Mouse (Mus musculus) spleen, postnatal 4 days (tissue): ENCODE data around the gene Pld1.

ENCODE experiments used
- DNase-seq, 2 experiments: peaks; one replicate each; pipeline ENCODE4 v3.0.0; 2022; ENCODE audit warnings: low spot score in 2 of 2

Pld1 gene

DNA sequence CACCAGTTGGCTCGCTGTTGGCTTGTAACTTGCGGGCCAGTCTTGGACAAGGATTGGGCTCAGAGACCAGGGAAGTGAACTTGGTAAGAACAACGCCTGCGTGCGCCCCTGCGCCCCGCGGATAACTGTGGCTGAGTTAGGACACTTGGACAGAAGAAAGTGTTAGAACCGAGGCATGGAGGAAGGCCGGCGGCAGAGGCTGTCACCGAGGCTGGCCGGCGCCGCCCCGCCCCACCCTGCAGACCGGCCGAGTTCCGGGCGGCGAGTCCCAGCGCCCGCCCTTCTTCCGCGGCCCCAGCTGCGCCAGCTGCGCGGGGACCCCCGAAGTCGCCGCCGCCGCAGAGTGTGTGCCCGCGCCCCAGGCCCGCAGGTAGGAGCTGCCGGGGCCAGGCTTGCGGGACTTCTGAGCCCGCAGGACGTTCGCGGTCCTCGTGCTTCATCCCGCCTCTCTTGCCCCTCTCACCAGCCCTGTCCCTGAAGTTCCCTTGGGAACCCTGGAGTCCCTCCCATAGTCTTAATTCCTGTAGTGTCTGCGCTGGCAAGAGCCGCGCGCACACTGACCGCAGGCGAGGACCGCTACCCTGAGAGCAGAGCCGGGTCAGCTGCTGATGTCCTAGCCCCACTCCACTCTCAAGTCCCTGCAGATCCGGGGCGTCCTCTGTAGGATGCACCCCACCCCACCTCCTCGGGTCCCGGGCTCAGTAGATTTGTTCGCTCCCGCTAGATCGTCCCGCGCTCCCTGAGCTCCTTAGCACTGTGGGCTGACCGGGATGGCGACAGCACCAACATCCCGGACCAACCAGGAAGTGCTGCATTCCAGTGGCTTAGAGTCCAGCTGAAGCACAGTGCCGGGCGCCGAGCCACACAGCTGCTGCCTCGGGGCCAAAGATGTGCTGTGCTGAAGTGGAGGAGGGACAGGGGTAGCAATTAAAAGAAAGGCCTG is at the start of gene Pld1:
TSS of gene Pld1 (plus strand) at position 315 of the 943 bp plus-strand sequence.
- DNase-seq, result peak; percentile 21 to 71

DNA sequence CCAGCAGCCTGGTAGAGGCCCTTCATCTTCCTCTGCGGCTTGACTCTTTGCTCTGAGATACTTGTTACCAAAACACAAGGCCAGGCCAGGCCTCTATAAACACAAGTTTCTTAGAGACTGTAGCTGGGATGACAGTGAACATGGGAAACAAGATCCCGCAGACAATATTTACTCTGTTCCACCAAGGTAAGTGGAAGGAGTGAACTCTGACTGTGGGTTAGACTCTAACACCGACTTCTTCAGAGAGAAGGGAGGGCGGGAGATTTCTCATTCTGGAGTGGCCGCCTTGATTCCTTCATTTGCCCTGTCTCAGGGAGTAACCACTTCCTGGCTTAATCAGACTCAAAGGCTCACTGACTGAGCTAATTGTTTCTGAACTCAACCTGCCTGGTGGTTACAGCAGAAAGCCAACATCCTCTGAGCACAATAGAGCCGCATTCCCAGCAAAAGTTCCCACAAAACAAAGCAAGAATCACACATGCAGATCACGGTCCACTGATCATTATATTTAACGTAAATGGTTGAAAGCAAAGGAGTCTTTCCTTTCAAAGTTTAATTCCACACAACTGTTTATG is 42.1 kb upstream of the Pld1 start, which contains the start of gene Tmem212:
TSS of gene Tmem212 (minus strand) at position 51 of the 575 bp plus-strand sequence.
- DNase-seq, result no peak

DNA sequence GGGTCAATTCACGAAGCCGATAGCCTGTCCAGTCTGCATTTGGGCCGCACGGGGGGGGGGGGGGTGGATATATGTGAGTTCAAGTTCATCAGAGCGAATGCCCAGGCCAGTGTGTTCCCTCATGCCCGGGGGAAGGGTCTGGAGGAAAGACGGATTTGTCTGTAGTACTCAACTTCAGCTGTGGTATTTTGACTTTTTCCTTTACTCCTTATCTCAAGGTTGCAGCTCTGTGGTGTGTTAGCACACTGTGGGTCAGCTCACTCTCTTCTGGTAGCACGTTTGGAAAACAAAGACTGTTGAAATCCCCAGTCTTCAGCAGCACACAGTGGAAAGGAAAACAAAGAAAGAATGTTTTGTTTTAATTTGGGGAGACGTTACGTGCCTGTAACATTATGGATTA is 40.3 kb upstream of the Pld1 start:
- no peak for DNase-seq

DNA sequence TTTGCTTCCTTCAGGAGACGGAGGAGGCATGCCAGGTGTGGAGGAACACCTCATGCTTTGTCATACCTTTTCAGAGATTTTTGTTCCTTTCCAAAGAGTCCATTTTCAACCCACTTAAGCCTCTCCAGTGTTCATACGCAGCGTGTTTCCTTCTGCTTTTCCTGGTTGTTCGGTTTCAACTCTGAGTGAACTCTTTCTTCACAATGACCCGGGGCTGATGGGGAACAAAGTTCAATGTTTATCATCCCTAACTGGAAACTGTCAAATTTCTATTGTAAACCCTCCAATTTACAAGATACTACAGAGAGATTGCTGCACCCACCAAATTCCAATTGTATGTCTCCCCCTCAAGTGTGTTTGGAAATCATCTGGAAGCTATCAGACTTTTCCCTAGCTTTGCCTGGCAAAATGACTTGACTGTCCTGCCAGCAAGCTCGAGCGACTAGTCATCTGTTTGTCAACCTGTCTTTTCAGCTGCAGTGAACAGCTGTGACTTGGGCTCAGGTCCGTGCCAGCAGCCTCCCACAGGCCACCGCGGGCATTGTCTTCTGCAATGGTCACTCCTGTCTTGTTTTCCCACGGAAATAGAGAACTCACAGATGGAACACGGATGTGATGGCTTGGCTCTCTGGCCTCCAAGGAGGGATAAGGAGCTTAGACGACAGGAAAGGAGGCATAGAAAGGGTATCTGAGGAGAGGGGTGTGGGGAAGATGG is 39.3 kb upstream of the Pld1 start:
- no peak for DNase-seq

DNA sequence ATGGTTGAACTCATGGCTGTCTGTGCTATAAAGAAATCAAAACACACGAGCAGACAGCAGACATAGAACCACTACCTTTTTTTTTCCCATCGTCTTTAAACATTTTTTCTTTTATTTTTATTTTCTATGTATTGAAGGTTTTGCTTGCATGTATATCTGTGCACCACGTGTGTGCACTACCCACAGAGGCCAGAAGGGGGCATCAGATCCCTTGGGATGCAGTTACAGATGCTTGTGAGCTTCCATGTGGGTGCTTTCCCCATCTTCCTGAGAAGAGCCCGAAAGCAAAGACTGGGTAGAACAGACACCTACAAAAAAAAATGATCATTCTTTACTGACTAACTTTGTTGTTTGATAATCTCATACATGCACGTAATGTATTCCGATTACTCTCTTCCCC is 36.6 kb upstream of the Pld1 start:
- DNase-seq, result no peak

DNA sequence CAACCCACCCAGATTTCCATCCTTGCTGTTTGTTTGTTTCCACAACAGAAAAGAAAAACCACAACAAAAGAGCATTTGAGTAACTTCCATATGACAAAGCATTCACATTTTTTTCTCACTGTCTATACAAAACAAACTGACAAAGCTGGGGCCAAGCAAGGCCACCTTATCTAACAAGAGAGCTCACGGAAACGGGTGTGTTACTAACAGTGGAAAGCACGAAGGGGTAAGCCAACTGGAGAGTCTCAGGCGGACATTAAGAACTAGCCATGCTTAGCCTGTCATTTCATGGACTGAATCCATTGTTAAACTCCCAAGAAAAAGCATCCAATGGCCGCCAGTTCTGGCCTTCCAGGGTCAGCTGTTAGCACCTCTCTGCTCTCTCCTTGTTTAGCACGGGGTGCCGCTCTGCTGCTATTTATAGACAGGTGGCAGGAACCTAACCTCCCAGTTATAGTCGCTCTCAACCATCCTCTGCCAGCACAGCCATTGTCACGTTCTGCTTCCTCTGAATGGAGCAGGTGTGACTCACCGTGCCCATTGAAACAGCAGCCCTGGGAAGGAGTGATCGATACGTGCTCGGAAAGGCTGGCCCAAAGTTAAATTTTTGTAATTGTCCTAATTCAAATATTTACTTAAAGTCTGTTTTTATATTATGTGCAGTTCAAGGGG is 33.7 kb upstream of the Pld1 start:
- DNase-seq, result no peak

DNA sequence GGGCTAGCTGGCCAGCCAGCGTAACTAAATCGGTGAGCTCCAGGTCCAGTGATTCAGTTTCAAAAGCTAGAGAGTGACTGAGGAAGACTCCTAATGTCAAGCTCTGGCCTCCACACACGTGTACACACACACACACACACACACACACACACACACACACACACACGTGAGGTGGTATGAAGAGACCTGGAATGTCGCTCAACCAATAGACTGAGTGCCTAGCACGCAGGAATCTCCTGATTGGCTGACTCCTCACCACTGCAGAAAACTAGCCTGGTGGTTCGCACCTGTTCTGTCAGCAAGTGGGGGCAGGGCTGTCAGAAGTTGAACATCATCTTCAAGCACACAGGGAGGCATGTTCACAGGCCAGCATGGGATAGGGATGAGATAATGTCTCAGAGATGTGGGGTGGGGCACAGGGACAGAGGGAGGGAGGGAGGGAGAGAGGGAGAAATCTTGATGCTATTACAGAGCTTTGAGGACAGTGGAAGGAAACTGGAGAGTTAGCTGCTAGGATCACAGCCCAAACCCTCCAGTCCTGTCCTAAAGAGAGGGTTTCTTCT is 31.8 kb upstream of the Pld1 start:
- no peak for DNase-seq

DNA sequence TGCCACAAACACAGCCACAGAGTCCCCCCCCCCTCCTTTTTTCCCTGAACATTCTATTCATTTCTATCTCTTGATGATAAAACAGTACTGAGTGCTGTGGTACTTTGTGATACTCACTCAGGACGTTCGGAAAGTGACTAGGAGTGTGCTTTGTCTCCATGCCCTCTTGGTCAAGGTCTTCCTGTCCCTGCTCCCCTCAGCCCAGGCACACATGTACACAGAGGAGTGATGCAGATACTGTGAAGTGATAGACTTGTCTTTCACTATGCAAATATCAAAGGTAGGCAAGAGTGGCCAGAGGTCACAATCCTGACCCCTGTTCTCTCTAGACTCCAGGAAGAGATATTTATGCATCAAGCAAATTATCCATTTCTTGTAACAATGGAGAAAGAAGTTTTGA is 31.2 kb upstream of the Pld1 start:
- no peak for DNase-seq

DNA sequence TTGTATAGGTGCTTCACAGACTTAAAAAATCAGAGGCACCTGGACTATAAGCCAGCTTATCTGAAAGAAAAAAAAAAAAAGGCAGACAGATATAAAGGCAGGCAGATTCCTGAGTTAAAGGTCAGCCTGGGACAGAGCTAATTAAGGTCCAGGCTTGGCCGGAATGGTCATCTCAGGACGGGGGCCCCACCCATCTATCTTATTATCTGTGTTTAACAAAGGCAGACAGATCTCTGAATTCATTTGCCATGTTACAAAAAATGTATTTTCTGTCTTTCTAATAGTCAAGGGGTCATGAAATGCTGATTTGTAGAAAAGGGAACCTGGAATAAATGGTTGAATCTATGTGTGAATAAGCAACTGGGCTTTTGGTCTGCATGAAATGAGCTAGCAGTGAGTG is 30.2 kb upstream of the Pld1 start:
- DNase-seq, result no peak

DNA sequence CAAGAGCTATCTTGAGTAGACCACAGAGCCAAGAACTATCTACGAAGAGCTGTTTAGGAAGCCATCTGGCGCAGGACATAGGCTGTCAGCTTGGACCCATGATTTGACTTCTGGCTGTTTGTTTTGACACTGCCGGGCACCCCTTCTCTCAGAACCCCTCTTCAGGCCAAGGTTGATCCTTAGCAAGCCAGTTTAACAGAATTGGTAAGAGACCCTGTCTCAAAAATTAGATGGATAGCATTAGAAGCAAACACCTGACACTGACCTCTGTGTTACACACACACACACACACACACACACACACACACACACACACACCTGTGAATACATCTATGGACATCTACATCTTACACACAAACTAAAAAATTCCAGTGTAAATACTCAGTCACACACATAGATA is 29.5 kb upstream of the Pld1 start:
- DNase-seq, result no peak

DNA sequence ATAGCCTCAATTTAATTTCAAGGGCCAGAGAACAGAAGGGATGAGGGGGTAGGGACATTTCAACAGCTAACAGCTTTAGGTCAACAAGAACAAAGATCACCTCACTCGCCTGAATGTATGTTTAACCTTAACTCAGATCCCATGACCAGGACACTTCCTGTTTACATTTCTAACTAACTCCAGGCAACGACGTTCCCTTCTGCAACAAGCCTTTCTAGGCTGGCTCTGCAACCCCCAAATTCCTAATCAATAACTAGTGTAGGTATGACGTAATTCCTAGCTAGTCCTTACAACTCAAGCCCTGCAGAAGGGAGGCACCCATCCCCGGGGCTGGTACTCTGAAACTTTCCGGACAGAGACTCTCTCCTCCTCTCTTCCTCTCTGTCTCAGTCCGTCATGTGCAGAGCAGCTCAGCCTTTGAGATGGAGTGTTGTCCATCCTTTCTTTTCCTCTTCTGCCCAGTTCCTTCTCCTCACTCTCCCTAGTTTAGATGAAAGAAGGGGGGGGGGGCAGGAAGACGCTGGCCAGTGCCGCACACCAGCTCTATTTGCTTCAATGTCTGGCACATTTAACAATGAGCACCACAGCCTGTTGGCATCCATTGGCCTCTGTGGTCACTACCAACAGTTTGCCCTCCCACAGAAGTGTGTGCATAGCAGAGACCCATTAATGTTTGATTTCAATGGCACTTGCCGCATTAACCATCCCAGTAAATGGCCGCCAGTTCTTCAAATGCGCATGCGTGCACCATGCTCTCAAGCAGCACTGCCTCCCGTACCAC is 19.6 kb upstream of the Pld1 start:
- no peak for DNase-seq

DNA sequence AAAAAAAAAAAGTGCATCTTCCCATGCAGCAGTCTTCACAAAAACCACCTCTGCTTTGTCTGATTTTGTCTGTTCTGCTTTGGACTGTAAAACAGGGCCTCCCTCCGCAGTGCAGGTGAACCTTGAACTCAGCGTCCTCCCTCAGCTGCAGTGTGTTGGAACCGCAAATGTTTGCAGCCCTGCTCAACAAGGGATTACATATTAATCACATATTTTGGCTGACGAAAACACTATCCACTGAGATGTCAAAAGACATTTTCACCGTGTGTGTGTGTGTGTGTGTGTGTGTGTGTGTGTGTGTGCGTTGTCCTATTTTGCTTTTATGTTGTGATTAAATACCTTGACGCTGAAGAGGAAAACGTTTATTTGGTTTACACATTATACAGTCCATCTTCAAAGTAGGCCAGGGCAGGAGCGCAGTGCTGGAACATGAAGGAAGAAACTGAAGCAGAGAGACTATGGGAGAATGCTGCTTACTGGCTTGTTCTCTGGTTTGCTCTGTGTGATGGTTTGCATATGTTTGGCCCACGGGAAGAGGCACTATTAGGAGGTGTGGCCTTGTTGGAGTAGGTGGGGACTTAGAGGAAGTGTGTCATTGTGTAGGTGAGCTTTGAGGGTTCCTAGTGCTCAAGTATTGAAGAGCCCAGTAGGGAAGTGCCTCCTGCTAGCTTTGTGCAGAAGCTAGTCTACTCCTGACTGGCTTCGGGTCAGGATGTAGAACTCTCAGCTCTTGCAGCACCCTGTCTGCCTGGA is 17.1 kb upstream of the Pld1 start:
- no peak for DNase-seq

DNA sequence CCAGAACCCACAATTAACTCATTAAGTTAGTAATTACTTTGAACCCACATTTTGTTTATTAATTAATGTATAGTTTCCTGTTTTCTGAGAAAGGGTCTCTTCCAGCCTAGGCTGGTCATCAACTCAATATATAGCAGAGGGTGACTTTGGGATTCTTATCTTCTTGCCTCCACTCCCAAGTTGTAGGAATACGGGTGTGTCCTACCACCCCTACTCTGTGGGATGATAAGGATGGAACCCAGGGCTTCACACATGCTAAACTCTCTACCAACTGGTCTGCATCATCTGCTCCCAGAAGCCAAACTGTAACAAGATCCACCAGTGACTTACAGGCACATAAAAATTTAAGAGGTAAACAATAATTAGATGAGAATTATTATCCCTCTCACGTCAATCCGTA is 14.5 kb upstream of the Pld1 start:
- DNase-seq, result no peak

DNA sequence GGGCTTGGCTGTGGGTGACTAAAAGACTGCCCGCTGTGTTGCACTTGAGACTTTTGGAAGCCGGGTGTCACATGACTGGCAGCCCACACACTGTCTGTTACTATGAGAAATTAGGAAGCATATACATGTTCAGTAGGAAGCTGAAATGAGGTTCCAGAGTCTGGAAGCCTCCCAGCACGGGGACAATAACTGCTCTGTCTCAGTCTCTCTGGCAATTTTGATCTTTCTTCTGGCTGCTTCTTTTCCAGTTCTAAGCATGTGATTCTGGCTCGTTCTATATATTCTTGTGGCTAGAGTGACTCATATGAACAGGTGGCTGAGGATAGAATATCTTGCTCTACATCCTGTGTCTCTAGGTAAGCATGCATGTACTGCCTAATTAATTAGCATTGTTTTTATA is 9.3 kb upstream of the Pld1 start:
- DNase-seq, result no peak

DNA sequence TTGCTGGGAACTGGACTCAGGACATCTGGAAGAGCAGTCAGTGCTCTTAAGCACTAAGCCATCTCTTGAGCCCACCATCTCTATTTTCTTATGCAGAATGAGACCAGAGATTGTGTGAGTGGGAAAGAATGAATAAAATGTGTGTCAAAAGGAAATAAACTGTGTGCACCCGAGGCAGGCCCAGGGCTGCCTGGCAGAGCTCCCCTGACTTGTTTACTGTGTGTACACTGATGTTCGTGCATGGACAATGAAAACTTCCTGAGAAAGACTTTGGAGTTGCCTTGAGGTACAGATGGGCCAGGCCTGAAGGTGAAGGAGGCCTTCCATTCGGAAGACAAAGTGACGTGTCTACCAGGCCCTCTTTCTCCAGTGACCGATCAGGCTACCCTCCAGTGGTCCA is 6.1 kb upstream of the Pld1 start:
- DNase-seq, result no peak

DNA sequence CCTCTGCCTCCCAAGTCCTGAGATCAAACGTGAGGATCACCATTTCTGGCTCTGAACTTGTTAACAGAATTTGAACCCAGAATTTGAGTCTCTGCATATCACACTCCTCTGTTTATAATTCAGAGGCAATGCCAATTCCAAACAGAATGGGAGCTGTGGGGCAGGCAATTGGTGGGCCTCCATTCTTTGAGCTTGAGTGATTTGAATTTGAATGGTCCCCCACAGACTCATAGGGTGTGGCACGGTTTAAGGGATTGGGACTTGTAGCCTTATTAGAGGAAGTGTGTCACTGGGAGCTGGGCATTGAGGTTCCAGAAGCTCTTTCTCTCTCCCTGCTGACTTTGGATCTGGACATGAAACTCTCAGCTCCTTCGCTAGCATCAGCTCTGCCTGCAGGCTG is 2.9 kb upstream of the Pld1 start:
- DNase-seq, result no peak

DNA sequence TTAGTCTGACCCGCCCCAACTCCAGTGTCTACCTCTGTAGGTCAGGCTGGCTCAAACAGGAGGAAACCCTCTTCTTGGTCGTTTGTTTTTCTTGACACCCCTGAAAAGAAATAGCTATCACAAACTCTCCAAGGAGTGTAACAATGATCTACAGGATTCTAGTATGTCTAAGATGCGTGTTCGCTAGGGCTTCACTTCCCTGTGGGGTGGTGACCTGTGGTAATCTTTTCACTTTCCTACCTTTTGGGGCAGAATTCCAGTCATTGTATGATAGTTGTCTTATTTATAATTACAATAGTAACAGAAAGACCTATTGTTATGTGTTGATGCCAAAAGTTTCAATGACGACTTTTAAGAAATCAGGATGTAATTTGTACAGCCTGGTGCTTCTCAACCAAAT is 1.8 kb upstream of the Pld1 start:
- no peak for DNase-seq

DNA sequence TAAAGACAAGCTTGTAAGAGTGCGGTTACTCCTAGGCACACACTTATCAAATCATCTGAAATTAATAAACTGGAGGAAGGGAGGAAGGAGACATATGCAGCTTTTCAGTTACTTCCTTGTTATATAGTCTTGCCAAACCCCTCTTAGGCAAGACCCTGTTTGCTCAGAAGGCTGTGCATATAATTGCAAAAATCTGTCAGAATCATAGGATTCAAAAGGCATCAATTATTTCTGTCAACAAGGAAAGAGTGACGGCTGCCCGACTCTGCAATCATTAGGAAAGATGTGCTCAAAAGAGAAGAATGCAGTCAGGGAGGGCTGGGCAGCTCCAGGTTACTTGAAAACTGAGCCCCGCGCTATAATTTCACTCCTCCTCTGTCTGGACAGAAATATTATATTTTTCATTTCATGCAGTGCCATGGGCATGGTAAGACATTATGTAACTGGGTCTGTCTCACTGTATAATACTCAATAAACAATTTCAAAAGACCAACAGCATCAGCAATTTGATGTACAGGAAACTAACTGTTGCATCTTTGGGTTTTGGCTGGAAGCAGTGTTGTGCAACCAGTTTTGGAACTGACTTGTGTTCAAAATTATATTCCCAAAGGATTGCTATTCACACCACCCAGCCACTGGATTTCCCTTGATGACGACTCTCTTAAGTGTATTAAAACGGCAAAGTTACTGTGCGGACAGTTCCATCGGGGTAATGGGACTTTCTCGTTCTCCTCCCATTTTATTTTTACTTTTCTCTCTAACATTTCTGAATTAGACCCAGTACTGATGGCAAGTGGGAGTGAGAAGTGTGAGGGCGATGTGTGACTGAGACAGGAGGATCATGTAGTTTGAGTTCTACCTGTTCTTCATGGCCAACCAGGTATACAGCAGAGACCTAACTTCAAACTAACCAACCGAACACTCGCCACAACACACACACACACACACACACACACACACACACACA is 1.1 kb upstream of the Pld1 start:
- DNase-seq, result no peak

DNA sequence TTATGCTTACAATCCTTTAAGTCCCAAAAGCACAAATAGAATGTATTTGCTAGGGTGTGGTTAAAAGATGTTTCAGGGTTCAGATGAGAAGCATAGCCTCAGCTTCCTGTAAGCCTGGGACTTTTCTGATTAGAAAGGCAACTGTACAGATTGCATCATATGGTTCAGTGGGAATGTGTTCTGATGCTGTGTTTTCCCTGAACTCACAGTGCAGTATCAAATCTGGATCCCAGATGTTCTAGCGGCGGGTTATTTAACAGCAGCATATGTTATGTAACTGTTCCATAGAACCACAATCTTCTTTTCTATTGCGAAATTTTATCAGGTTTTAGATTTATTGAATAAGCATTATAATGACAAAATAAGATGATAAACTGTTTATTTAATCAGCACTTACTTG is 3.1 kb downstream of the Pld1 start:
- no peak for DNase-seq
